Mouse (Mus musculus) neural tube, embryonic 13.5 days (tissue): ENCODE data around the gene Atg4b. TPM values are rescaled to one million over a fixed set of nuclear protein-coding genes. Genes with fewer than 3 reads are reported as not detected.
"Not testable (repeated sequence)": the region's sequence is repeated elsewhere in the genome, so short reads cannot be mapped to it uniquely, and the experiment has no call there.

ENCODE experiments used
- ATAC-seq: fragments of 200-750 bp; cut with Nextera tagmentation; 2 replicates; pipeline ENCODE4 v1.8.0; 2017; ENCODE audit warnings: low read depth, mild to moderate bottlenecking, moderate TSS enrichment, moderate library complexity
- H3K27ac ChIP-seq: fragments of 300-500 bp; sonication (generic); replicated peaks from 2 replicates; pipeline ENCODE4 v1.5.1; 2015; ENCODE audit warnings: moderate library complexity, mild to moderate bottlenecking, inconsistent platforms
- H3K27me3 ChIP-seq: fragments of 300-500 bp; sonication (generic); 2 replicates; pipeline ENCODE4 v1.6.1; 2015; ENCODE audit warnings: mild to moderate bottlenecking, inconsistent platforms
- H3K36me3 ChIP-seq: fragments of 300-500 bp; sonication (generic); 2 replicates; pipeline ENCODE4 v1.6.1; 2015; ENCODE audit warnings: mild to moderate bottlenecking, inconsistent platforms
- H3K4me1 ChIP-seq: fragments of 300-500 bp; sonication (generic); replicated peaks from 2 replicates; pipeline ENCODE4 v1.6.1; 2015; ENCODE audit warnings: inconsistent platforms
- H3K4me2 ChIP-seq: fragments of 300-500 bp; sonication (generic); 2 replicates; pipeline ENCODE4 v1.6.1; 2015; ENCODE audit warnings: inconsistent platforms, mild to moderate bottlenecking, moderate library complexity
- H3K4me3 ChIP-seq: fragments of 300-500 bp; sonication (generic); 2 replicates; pipeline ENCODE4 v1.5.1; 2015; ENCODE audit warnings: mild to moderate bottlenecking, inconsistent platforms
- H3K9ac ChIP-seq: fragments of 300-500 bp; sonication (generic); 2 replicates; pipeline ENCODE4 v1.6.1; 2015; ENCODE audit warnings: moderate library complexity, mild to moderate bottlenecking, inconsistent platforms
- H3K9me3 ChIP-seq: fragments of 300-500 bp; sonication (generic); 2 replicates; pipeline ENCODE4 v1.6.1; 2016; ENCODE audit warnings: inconsistent platforms
- WGBS: fragments of 180-500 bp; shearing (Covaris S2); methylation state at CpG from one replicate; pipeline ENCODE4 v1.1.7; 2015; 5-methylcytosine and 5-hydroxymethylcytosine counted together
- polyA plus RNA-seq: library from polyadenylated mRNA; unstranded; fragments of >200 nt; fragmentation: Nextera tagmentation; extraction: Ambion mirVana; gene quantifications from 2 replicates; pipeline ENCODE4 v1.2.1, GENCODE M21; 2015

Gene Atg4b
- polyA plus RNA-seq, 1 experiment from 2014 or later, result 104 TPM

DNA sequence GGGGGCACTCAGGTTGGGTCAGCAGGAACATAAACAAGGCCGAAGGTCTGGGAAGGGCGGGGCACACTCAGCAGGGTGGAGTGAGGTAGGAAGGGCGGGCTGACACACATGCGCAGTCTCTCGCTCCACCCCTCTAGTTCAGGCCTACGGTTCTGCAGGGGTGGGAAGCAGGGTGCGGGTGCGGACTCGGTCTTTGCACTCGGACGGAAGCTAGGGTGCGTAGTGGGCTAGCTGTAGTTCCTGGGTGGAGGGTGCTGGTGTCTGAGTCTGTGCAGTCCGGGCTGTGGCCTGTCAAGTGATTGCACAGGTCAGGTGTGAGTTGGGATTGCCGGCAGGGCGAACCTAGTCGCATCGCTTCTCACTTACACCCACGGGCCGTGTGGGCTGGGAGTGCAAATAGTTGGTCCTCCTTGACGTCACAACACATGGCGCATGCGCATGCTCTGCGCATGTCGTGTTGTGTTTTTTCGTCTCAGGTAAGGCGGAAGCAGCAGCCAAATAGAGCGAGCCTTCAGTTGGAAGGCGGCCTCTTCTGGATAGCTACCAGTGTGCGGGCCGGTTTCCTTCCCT lies 73.9 kb downstream of the Atg4b start:
- Histone ChIP-seq H3K9ac (peak overlapping the region; percentile 73), H3K4me2 (peak overlapping the region; percentile 81), H3K4me1 (peaks cover 18% of the 10 kb centered on the region), H3K4me3 (peak overlapping the region; percentile 50), H3K9me3 (no peaks in the 10 kb centered on the region), H3K27me3 (no peaks in the 10 kb centered on the region), H3K36me3 (peaks cover 21% of the 10 kb centered on the region), H3K27ac (peak overlapping the region; percentile 95)
- WGBS, result under 1% methylated on average over 30 of the region's 30 CpGs
- ATAC-seq, result peak; percentile 97

DNA sequence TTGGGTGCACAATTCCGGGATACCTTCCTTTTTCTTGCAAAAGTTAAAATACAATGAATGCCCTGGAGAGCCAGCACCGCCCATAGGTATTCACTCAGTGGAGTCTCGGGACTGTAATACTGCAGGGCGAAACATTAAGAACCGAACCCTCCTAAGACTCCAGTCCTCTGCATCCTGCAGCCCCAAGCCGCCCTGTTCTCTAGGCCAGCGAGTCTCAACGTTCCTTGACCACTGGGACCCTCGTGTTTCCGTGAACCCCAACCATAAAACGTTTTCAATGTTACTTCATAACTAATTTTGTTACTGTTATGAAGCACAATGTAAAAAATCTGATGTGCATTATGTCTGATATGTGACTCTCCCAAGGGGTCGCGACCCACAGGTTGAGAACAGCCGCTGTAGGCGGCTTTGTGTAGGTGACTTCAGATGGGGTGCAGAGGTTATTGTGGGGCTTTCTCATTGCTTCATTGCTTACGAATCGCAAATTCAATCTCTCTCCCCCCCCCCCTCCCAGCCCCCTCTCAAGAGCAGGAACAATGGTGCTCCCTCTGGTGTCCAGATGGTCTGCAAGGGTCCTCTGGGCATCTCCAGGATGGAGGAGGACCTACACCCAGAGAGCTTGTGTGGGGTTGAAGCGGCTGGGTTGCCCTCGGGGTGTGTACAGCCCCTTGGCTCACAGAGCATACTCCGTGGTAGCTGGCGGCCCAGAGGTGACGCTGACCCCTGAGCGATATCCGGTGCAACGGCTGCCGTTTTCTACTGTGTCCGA lies 74.7 kb downstream of the Atg4b start:
- H3K9ac ChIP-seq, result peak overlapping the region; percentile 73
- ATAC-seq, result peak; percentile 55
- H3K36me3 ChIP-seq, result peaks cover 14% of the 10 kb centered on the region
- peak overlapping the region; percentile 95 for H3K27ac ChIP-seq
- no peaks in the 10 kb centered on the region for H3K27me3 ChIP-seq
- peak overlapping the region; percentile 81 for H3K4me2 ChIP-seq
- peak overlapping the region; percentile 50 for H3K4me3 ChIP-seq
- H3K9me3 ChIP-seq, result no peaks in the 10 kb centered on the region
- WGBS, result 36% methylated on average over 27 of the region's 27 CpGs
- H3K4me1 ChIP-seq, result peaks cover 18% of the 10 kb centered on the region

DNA sequence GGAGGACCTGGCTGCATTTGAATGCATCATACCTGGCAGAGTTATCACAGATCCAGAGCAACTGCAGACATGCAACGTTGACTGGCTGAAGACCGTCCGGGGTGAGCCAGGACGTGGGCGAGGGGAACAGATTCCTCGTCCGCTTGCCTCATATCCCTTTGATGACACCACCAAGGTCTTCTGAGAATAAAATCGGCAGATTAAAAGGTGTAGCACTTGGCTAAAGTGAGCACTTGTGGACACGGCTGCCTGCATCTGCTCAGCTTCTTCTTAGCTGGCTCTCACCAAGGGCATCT lies 75.2 kb downstream of the Atg4b start:
- Histone ChIP-seq H3K27ac (peak overlapping the region; percentile 95; the same call in 1 of the 2 replicates), H3K9ac (0 out of 2 replicates have a peak overlapping the region, but pooled peaks have one; percentile 73), H3K9me3 (no peaks in the 10 kb centered on the region), H3K4me2 (peak overlapping the region; percentile 81), H3K27me3 (no peaks in the 10 kb centered on the region), H3K4me1 (peaks cover 18% of the 10 kb centered on the region), H3K4me3 (peak overlapping the region; percentile 50; the same call in 1 of the 2 replicates), H3K36me3 (peaks cover 9% of the 10 kb centered on the region)
- 95% methylated on average over 9 of the region's 9 CpGs for WGBS
- no peak for ATAC-seq

DNA sequence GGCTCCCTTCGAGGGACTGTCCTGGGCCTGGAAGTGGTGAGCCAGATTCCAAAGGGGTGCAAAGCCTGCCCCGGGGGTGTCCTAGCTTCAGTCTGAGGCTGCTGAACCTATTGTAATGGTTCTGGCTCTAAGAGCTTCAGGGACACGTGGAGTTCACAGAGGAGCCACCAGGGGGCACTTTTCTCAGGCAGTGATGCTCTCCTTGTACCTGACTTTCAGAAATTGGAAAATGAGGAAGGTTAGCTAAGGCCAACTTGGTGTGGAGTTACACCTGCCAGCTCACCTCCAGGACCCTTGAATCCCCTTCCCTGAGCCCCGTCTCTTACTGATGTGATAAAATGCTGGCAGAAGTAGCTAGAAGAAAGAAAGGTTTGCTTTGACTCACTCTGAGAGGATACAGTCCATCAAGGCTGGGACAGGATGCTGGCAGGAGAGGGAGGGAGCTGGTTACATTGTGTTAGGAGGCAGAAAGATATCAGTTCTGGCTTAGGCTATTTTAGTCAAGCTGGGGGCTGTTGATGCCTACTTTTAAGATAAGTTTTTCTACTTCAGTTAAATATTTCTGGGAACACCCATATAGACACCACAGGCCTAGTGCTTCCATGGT lies 81.6 kb downstream of the Atg4b start:
- H3K4me3 ChIP-seq, H3K9ac ChIP-seq, H3K4me2 ChIP-seq, H3K4me1 ChIP-seq, H3K9me3 ChIP-seq, H3K27ac ChIP-seq, H3K27me3 ChIP-seq: not testable (repeated sequence)
- ATAC-seq, result 0 out of 2 replicates have a peak, but pooled peaks have one; percentile 33
- WGBS, result 83% methylated on average over 2 of the region's 4 CpGs
- peaks cover 17% of the 10 kb centered on the region for H3K36me3 ChIP-seq

DNA sequence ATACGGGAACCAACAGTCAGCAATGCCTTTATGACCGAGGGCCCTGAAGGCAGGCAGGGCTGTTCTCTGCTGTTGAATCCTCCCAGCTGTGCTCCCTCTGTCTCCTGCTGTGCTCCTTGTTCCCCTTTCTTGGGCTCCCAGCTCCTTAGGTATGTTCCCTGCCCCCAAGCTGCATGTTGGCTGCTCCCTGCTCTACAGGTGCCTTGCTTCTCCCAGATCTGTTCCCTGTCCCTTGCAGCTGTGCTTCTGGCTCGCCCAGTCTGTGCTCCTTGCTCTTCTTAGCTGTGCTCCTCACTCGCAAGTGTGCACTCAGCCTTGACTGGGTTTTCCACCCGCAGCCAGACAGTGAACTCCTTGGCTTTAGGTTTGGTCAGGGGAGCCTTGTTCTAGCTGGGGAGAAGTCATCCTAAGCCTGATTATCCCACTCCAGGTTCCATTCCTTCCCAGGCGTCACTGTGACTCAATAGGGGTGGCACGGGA lies 83.4 kb downstream of the Atg4b start:
- H3K27me3 ChIP-seq, result no peaks in the 10 kb centered on the region
- no peaks in the 10 kb centered on the region for H3K9me3 ChIP-seq
- H3K9ac ChIP-seq, result no peak overlapping the region
- H3K4me3 ChIP-seq, result no peak overlapping the region
- ATAC-seq, result no peak
- WGBS, result 91% methylated on average over 7 of the region's 7 CpGs
- H3K27ac ChIP-seq, result no peak overlapping the region
- H3K4me2 ChIP-seq, result no peak overlapping the region
- H3K4me1 ChIP-seq, result no peaks in the 10 kb centered on the region
- peaks cover 20% of the 10 kb centered on the region for H3K36me3 ChIP-seq

DNA sequence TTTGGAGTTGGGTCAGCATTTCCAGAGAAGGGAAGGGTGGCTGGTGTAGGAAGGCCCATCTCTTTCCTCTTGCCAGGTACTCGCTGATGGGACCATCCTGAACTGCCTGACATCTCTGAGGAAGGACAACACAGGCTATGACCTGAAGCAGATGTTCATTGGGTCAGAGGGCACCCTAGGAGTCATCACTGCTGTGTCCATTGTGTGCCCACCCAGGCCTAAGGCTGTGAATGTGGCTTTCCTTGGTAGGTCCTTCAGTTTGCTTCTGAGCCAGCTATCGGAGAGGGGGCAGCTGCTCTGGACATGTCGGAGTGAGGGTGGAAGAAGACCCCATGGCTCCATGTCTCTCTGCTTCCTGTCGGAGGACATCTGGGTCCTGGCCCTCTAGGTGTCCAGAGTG lies 83.9 kb downstream of the Atg4b start:
- WGBS, result 92% methylated on average over 4 of the region's 4 CpGs
- Histone ChIP-seq H3K9me3 (no peaks in the 10 kb centered on the region), H3K4me3 (no peak overlapping the region), H3K4me2 (no peak overlapping the region), H3K36me3 (peaks cover 19% of the 10 kb centered on the region), H3K27ac (no peak overlapping the region), H3K27me3 (no peaks in the 10 kb centered on the region), H3K4me1 (no peaks in the 10 kb centered on the region), H3K9ac (no peak overlapping the region)
- no peak for ATAC-seq

DNA sequence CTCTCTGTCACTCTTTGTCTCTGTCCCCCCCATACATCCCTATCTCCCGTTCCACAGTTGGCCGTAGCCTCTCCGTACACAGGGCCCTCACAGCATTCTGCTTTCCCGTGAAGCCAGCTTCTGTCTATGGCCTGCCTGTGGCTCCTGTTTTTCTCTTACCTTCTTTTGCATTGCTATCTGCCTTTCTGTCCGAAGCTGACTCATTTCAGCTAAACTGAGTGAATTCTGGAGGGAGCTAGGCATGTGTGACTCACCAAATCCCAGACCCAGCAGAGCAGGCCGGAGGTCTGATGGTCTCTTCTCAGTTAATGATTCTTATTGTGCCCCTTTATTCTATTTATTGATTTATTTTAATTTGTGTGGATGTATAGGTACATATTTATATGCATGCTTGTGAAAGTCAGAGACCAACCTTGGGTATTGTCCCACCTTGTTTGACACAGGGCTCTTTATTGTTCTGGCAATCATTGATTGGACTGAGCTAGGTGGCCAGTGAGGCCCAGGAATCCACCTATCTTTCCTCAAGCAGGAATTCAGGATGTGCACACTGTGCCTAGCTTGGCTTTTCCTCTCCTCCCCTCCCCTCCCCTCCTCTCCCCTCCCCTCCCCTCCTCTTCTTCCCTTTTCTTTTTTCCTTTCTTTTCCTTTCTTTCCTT lies 84.7 kb downstream of the Atg4b start:
- peaks cover 19% of the 10 kb centered on the region for H3K36me3 ChIP-seq
- no peak overlapping the region for H3K4me3 ChIP-seq
- ATAC-seq, result no peak
- WGBS, result 90% methylated on average over 6 of the region's 6 CpGs
- no peaks in the 10 kb centered on the region for H3K4me1 ChIP-seq
- no peaks in the 10 kb centered on the region for H3K27me3 ChIP-seq
- H3K9ac ChIP-seq, result no peak overlapping the region
- H3K9me3 ChIP-seq, result no peaks in the 10 kb centered on the region
- H3K4me2 ChIP-seq, result no peak overlapping the region
- no peak overlapping the region for H3K27ac ChIP-seq

DNA sequence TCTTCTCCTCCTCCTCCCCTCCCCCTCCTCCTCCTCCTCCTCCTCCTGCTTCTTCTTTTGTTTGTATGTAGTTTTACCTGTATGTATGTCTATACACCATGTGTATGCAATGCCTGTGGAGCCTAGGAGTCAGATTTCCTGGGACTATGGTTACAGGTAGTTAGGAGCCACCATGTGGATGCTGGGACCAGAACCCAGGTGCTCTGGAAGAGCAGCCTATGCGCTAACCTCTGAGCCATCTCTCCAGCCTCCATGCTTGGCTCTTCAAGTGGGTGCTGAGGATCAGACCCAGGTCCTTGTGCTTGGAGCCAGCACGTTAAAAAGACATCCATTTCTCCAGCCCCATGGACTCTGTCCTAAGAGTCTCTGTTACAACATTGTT lies 85.2 kb downstream of the Atg4b start:
- no peak overlapping the region for H3K9ac ChIP-seq
- H3K4me1 ChIP-seq, result no peaks in the 10 kb centered on the region
- no peaks in the 10 kb centered on the region for H3K9me3 ChIP-seq
- 94% methylated on average over 2 of the region's 2 CpGs for WGBS
- no peak overlapping the region for H3K4me2 ChIP-seq
- no peak overlapping the region for H3K4me3 ChIP-seq
- no peak overlapping the region for H3K27ac ChIP-seq
- ATAC-seq, result no peak
- H3K36me3 ChIP-seq, result peaks cover 19% of the 10 kb centered on the region
- no peaks in the 10 kb centered on the region for H3K27me3 ChIP-seq

DNA sequence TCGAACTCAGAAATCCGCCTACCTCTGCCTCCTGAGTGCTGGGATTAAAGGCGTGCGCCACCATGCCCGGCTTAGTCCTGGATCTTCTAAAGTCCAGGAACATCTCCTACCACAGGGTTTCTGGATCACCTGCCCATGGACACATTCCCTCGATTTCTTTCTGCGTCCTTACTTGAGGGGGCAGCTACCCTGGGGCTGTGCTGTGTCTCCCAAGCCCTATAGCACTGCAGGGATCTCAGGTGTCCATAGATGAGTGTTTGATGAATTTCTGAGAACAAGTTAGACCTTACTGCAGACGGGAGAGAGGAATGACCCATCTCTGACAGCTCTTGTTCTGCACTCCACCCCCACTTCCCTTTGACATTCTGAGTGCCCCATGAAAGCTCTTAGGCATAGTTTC lies 86.0 kb downstream of the Atg4b start:
- Histone ChIP-seq H3K4me2 (no peak overlapping the region), H3K27me3 (no peaks in the 10 kb centered on the region), H3K9ac (no peak overlapping the region), H3K27ac (no peak overlapping the region), H3K36me3 (peaks cover 19% of the 10 kb centered on the region), H3K4me3 (no peak overlapping the region), H3K4me1 (no peaks in the 10 kb centered on the region), H3K9me3 (no peaks in the 10 kb centered on the region)
- no peak for ATAC-seq
- 96% methylated on average over 8 of the region's 8 CpGs for WGBS

DNA sequence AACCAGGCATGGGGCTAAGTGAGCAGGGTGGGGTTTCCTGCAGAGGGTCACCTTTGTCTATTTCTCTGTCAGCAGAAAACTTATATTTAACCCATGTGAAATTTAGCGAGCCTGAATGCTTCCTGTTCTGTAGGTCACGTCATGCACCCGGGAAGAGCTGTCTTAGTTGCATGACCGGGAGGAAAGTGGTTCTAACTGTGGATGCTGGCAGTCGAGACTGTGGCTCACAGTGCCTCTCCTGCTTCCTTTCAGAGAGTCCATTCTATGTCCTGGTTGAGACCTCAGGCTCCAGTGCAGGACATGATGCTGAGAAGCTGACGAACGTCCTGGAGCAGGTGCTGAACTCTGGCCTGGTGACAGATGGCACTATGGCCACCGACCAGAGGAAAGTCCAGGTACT lies 87.3 kb downstream of the Atg4b start:
- not testable (repeated sequence) for H3K9ac ChIP-seq, ATAC-seq, H3K4me1 ChIP-seq, H3K4me3 ChIP-seq, H3K27ac ChIP-seq, H3K9me3 ChIP-seq, H3K4me2 ChIP-seq, H3K27me3 ChIP-seq
- H3K36me3 ChIP-seq, result peaks cover 19% of the 10 kb centered on the region
- 89% methylated on average over 8 of the region's 8 CpGs for WGBS
